Mouse (Mus musculus) G1E (cell line): ENCODE measurements around the gene Tepsin. TPM values are rescaled to one million over a fixed set of nuclear protein-coding genes. Genes with fewer than 3 reads are reported as not detected.

Source experiments
- ATAC-seq: 2 replicates; pipeline ENCODE4 v1.8.0; 2016; ENCODE audit warnings: mild to moderate bottlenecking; ENCODE audit not compliant: insufficient number of reproducible peaks, poor library complexity, low FRiP score, severe bottlenecking; ENCODE audit errors: extremely low read depth
- DNase-seq: peaks from one replicate; pipeline ENCODE4 v3.0.0; 2012; ENCODE audit warnings: low spot score
- H3K27me3 ChIP-seq: 2 replicates; pipeline ENCODE4 v1.6.1; 2012; ENCODE audit warnings: mild to moderate bottlenecking, low read length, inconsistent platforms; ENCODE audit not compliant: insufficient read depth
- H3K36me3 ChIP-seq: replicated peaks from 2 replicates; pipeline ENCODE3; 2012; ENCODE audit warnings: mild to moderate bottlenecking, inconsistent platforms
- H3K4me1 ChIP-seq: 2 replicates; pipeline ENCODE4 v1.6.1; 2012; ENCODE audit warnings: low read depth, low read length, inconsistent platforms, mixed read lengths; ENCODE audit not compliant: insufficient read depth
- H3K4me3 ChIP-seq: 2 replicates; pipeline ENCODE4 v1.5.1; 2012; ENCODE audit warnings: low read depth, mild to moderate bottlenecking, inconsistent platforms, low read length, moderate library complexity, mixed read lengths
- H3K9me3 ChIP-seq: replicated peaks from 2 replicates; pipeline ENCODE4 v1.6.1; 2012; ENCODE audit warnings: inconsistent platforms
- CTCF ChIP-seq: IDR thresholded peaks from 2 replicates; pipeline ENCODE4 v1.5.1; 2012; ENCODE audit warnings: low read depth, low read length, inconsistent platforms, mixed read lengths
- GATA1 ChIP-seq: IDR thresholded peaks from 2 replicates; pipeline ENCODE4 v1.6.1; 2012; ENCODE audit warnings: borderline replicate concordance, low read length, inconsistent platforms, mixed read lengths
- GATA2 ChIP-seq: IDR thresholded peaks from 2 replicates; pipeline ENCODE4 v1.6.1; 2012; ENCODE audit warnings: low read depth, low read length, inconsistent platforms, borderline replicate concordance
- POLR2AphosphoS5 ChIP-seq: IDR thresholded peaks from 2 replicates; pipeline ENCODE4 v1.6.1; 2012; ENCODE audit warnings: low read depth, low read length, inconsistent platforms; ENCODE audit not compliant: insufficient replicate concordance
- TAL1 ChIP-seq: conservative IDR thresholded peaks from 2 replicates; pipeline ENCODE4 v1.6.1; 2012; ENCODE audit warnings: low read depth, low read length, inconsistent platforms, mixed read lengths
- polyA plus RNA-seq: library from polyadenylated mRNA; stranded (reverse); fragments of >175 nt; gene quantifications from 2 replicates; pipeline ENCODE4 v1.2.3, GENCODE M21; 2012
- total RNA-seq, 2 experiments: library from RNA; stranded (forward) in 1 of 2; stranded (reverse) in 1 of 2; fragments of 200-1000 nt in 1 of 2; fragments of >200 nt in 1 of 2; fragmentation: Nextera tagmentation in 1 of 2; gene quantifications; 2 replicates each; pipeline ENCODE4 v1.2.3; 2014 to 2017

Gene Tepsin
- 13.1 and 14.2 TPM in 2 replicates for total RNA-seq (2014; fragmentation: Nextera tagmentation)
- total RNA-seq (2017) = 12.1 and 15.7 TPM in 2 replicates
- 24.2 and 24.3 TPM in 2 replicates for polyA plus RNA-seq

GRCm38 (mm10) chr11:120098588-120099511, at the start of gene Tepsin, which contains the start of gene Ndufaf8:
Tepsin (minus strand) TSS chr11:120098731.
Ndufaf8 (plus strand) TSS chr11:120098928.
- no peak for TF ChIP-seq CTCF
- Histone ChIP-seq H3K4me3 (peak within 1 kb of the TSS; percentile 91), H3K27me3 (no peaks in the 10 kb centered on the region), H3K4me1 (peaks cover 62% of the 10 kb centered on the region), H3K9me3 (no peaks in the 10 kb centered on the region), H3K36me3 (peaks cover 74% of the 10 kb centered on the region)
- DNase-seq = peak; percentile 98
- peak; percentile 100 for ATAC-seq

GRCm38 (mm10) chr11:120143708-120144497, 45.4 kb upstream of the Tepsin start:
- no peak for DNase-seq
- peaks cover 74% of the 10 kb centered on the region for H3K4me1 ChIP-seq
- H3K9me3 ChIP-seq = no peaks in the 10 kb centered on the region
- H3K36me3 ChIP-seq = peaks cover 94% of the 10 kb centered on the region
- no peaks in the 10 kb centered on the region for H3K27me3 ChIP-seq
- ATAC-seq = no peak
- no peak overlapping the region for H3K4me3 ChIP-seq
- TF ChIP-seq TAL1 = no peak
- no peak for TF ChIP-seq GATA2
- TF ChIP-seq POLR2AphosphoS5 = no peak
- TF ChIP-seq GATA1 = no peak
- TF ChIP-seq CTCF = no peak

- Histone ChIP-seq H3K27me3 (no peaks in the 10 kb centered on the region), H3K4me3 (no peak overlapping the region), H3K4me1 (peaks cover 75% of the 10 kb centered on the region), H3K36me3 (peaks cover 96% of the 10 kb centered on the region), H3K9me3 (no peaks in the 10 kb centered on the region)
- ATAC-seq (peak; percentile 74), DNase-seq (no peak)
- TF ChIP-seq POLR2AphosphoS5 = no peak
- TF ChIP-seq TAL1 = no peak
- TF ChIP-seq GATA2 = no peak
- no peak for TF ChIP-seq GATA1
- TF ChIP-seq CTCF = no peak
Observed at GRCm38 (mm10) chr11:120142601-120143051, 44.1 kb upstream of the Tepsin start.

- peak overlapping the region; percentile 17; the same call in 1 of the 2 replicates for H3K4me3 ChIP-seq
Observed at GRCm38 (mm10) chr11:120140255-120140654, 41.7 kb upstream of the Tepsin start.

GRCm38 (mm10) chr11:120139309-120139731, 40.8 kb upstream of the Tepsin start:
- Histone ChIP-seq H3K4me1 (peaks cover 88% of the 10 kb centered on the region), H3K9me3 (no peaks in the 10 kb centered on the region), H3K27me3 (no peaks in the 10 kb centered on the region), H3K4me3 (peak overlapping the region; percentile 57; the same call in 1 of the 2 replicates), H3K36me3 (peaks cover 96% of the 10 kb centered on the region)
- TF ChIP-seq TAL1 (no peak), POLR2AphosphoS5 (no peak), GATA2 (no peak), GATA1 (no peak), CTCF (no peak)
- ATAC-seq (0 out of 2 replicates have a peak, but pooled peaks have one; percentile 17), DNase-seq (no peak)

More at GRCm38 (mm10) chr11:120140255-120140654, 41.7 kb upstream of the Tepsin start:
- H3K27me3 ChIP-seq = no peaks in the 10 kb centered on the region
- H3K4me1 ChIP-seq = peaks cover 85% of the 10 kb centered on the region
- no peak for DNase-seq
- ATAC-seq = no peak
- peaks cover 96% of the 10 kb centered on the region for H3K36me3 ChIP-seq
- no peaks in the 10 kb centered on the region for H3K9me3 ChIP-seq
- TF ChIP-seq POLR2AphosphoS5 (no peak), GATA1 (no peak), TAL1 (no peak), GATA2 (no peak), CTCF (no peak)

- peaks cover 96% of the 10 kb centered on the region for H3K36me3 ChIP-seq
- H3K27me3 ChIP-seq = no peaks in the 10 kb centered on the region
- no peak for ATAC-seq
- H3K4me1 ChIP-seq = peaks cover 75% of the 10 kb centered on the region
- H3K4me3 ChIP-seq = peak overlapping the region; percentile 65; the same call in 1 of the 2 replicates
- TF ChIP-seq CTCF (no peak), POLR2AphosphoS5 (no peak), GATA1 (no peak), GATA2 (no peak), TAL1 (no peak)
- DNase-seq = no peak
- no peaks in the 10 kb centered on the region for H3K9me3 ChIP-seq
Observed at GRCm38 (mm10) chr11:120137625-120138004, 39.1 kb upstream of the Tepsin start.
